Mouse (Mus musculus) T-helper 2 cell (primary cell): ENCODE results near the gene Gria1.

ENCODE experiments used
- in situ Hi-C: fragments of 300-600 bp; cut with MboI, MseI; formaldehyde crosslinking; loops from one replicate; pipeline ENCODE4 v1.15.1; 2025; ENCODE audit warnings: high pct_unique_total_duplicates

Gene Gria1

GRCm38 (mm10) chr11:57051666-57052562, 40.7 kb downstream of the Gria1 start:
- in situ Hi-C loops, result no loop called here

DNA sequence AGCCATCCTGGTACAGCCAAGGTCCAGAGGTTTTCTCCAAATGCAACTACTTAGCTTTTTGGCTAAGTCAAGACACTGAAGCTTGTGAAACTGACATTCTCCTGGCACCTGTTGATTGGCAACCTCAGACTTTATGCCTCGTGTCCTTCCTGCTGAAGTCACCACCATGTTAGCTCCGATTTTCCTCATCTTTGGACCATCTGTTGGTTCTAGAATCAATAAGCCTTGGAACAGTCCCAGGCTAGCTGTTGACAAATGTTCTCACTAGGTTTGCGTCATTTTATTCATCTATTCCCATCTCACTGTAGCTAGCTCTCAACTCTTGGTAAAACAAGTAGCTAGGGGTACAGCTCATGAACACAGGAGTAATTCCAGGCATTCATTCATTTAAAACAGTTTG, 51.3 kb downstream of the Gria1 start:
- in situ Hi-C loops, result no loop called here

DNA sequence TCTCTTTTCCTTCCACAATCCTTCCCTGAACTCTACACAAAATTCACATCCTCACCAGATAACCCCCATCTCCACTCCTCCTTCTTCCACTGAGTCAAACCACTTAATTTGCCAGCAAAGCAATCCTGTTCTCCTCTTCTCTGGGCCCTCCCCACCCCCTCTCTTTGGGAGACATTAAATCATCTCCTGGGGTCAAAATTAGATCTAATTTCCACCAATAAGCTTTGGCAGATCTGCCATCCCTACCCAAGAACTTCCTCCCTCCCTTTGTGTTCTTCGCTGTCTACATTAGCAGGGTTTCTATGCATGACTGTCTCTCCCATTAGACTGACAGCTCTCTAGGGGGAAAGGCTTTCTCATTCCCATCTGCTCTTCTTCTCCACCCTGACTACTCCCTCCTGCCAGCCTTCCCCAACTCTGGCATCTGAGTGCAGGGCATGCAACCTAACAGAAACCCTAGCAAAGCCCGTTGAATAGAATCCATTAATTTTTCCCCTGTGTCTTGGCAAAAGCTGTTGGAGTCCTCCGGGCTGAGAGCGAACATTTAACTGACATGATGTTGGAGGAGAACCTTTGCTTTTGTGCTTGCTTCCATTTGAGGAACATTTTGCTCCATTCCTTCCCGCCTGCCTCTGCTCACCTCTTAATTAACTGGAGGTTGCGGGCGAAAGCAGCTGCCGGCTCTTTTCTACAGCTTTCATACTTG, 59.2 kb downstream of the Gria1 start:
- in situ Hi-C loops, result no loop called here

DNA sequence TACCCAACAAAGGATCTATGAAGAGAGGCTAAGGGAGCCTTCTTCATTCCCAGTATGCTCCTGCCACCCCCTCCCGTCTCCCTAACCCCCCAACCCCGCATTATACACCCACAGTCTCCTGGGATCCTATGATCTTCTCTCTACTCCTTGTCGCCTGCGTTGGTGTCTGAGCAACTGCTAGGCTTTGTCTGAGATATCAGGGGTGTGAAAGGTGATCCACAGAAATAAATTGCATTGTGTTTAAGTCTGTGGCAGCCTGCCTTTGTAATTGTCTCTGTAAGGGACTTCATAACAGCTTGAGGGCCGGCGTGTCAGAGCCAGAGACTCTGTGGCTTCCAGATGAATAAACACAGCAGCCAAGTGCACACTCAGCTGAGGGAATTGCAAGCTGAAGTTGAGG, 61.0 kb downstream of the Gria1 start:
- in situ Hi-C loops, result no loop called here

- in situ Hi-C loops, result no loop called here
Observed at GRCm38 (mm10) chr11:57079423-57079822, 68.2 kb downstream of the Gria1 start.

GRCm38 (mm10) chr11:57089527-57089926, 78.3 kb downstream of the Gria1 start:
- in situ Hi-C loops, result no loop called here

DNA sequence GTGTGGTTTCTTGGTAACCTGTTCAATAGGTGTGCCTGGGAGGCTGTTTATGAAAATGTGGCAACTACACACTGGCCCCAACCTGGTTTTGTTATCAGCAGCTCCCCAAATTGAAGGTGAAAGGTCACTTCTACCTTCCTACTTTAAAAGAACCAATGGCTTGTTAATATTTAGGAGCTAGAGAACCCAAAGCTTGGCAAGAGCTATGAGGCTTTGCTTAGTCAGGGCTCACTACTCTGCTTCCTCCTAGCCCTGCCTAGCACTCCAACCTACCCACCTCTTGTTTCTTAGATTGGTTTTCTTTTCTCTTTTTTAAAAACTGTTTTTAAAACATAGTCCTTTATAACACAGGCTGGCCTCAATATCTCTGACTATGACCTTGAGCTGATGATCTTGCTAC, 79.5 kb downstream of the Gria1 start:
- in situ Hi-C loops, result no loop called here

- in situ Hi-C loops, result no loop called here
Observed at GRCm38 (mm10) chr11:57091276-57091914, 80.2 kb downstream of the Gria1 start.

GRCm38 (mm10) chr11:57100491-57100890, 89.3 kb downstream of the Gria1 start:
- in situ Hi-C loops, result no loop called here

DNA sequence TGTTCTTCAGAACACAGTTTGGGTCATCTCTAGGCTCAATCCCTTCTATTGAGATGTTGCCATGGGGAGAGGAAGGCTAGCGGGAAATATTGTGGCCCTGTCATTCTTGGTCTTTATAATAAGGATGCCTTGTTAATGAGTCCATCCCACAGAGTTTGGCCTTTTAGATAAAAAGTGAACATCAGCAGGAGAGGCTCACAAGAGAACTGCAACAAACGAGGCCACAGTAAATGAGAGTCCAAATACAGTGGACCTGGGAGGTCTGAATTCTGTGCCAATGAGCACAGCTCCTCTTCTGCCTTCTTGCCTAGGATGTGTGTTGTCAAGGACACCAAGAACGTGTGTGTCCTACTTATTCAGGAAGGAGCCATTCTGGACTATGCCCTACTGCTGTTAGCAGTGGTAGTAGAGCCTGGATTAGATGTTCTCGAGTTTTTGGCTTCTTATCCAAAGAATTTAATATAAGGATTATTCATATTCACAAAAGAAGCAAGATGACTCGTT, 92.6 kb downstream of the Gria1 start:
- in situ Hi-C loops, result no loop called here

- in situ Hi-C loops, result no loop called here
Observed at GRCm38 (mm10) chr11:57105683-57106082, 94.5 kb downstream of the Gria1 start.

GRCm38 (mm10) chr11:57112386-57112785, 101.2 kb downstream of the Gria1 start:
- in situ Hi-C loops, result no loop called here

GRCm38 (mm10) chr11:57114410-57114809, 103.2 kb downstream of the Gria1 start:
- in situ Hi-C loops, result no loop called here

- in situ Hi-C loops, result no loop called here
Observed at GRCm38 (mm10) chr11:57127066-57127465, 115.9 kb downstream of the Gria1 start.

DNA sequence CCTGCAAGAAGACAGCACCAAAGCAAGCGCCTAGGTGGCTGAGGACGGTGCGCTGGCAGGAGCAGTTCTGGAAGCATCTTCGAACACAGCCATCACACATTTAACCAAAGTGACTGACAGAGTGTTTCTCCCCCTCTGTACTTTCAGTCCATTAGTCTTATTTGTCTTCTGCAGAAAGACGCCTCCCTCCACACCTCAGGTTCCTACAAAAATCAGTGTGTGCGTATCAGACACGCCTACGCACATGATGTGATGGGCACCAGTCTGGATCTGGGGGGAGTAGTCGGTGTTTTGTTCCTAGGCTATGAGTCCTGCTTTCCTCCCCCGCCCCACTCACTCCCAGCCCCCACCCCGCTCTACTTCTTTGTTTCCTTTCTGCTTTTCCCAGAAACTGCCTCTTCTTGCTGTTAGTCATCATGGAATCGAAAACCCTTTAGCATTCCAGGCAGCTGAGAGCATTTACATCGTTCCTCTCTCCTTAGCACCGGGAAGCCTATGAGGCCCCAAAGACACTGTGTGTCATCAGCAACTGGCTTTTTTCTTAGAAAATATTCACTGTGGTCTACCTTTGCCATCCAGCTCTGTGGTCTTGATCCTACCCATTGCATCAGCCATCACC, 129.1 kb downstream of the Gria1 start:
- in situ Hi-C loops, result no loop called here

- in situ Hi-C loops, result no loop called here
Observed at GRCm38 (mm10) chr11:57143681-57144080, 132.5 kb downstream of the Gria1 start.

DNA sequence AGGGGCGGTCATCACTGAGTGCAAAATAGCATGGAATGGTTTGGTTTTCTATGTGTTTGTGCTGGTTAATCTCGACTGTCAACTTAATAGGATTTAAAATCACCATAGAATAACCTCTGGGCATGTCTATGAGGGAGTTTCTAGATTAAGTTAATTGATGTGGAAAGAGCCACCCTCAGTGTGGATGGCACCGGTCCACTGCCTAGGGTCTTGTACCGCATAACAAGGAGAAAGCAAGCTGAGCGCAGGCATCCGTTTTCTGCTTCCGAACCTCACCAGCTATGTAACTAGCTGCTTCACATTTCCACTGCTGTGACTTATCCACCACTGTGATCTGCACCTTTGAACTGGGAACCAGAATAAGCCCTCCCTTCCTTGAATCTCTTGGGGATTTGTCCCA, 134.0 kb downstream of the Gria1 start:
- in situ Hi-C loops, result no loop called here

DNA sequence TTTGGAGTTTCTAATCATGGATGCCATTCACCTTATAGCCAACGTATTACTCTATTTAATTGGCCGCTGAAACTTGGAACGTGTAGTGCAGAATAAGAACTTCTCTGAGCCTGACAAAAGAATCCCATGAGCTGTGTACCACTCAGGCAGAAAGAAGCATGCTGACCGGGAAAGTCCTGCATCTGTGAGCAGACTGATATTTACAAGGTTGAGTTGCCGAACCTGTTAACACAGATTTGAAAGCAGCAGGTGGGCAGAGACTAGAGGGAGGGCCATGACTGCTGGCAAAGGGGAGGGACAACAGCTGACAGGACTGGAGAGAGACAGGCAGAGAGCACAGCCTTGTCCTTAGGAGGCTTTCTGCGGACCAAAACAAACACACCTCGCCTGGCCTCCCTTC, 134.5 kb downstream of the Gria1 start:
- in situ Hi-C loops, result no loop called here

GRCm38 (mm10) chr11:57151674-57152073, 140.5 kb downstream of the Gria1 start:
- in situ Hi-C loops, result no loop called here

DNA sequence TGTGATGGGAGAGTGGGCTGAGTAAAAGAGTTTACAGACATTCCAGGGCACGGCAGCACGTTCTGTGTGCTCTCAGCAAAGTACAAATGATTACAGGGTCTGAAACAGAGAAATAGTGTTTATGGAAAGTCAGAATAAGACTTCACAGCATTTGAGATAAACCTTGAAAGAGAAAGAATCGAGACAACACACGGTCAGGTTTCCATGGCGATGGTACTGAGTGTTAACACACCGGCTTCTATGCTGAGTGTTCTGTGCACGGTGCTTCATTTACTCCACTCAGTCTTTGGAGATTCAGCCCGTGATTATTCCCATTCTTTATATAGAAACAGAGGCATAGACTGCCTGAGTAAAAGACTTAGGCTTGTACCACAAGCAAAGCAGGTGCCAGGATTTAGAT, 143.8 kb downstream of the Gria1 start:
- in situ Hi-C loops, result loop anchor here (5.0 kb wide), 1 partner anchor 38 kb away; no protein-coding TSS in a partner anchor

DNA sequence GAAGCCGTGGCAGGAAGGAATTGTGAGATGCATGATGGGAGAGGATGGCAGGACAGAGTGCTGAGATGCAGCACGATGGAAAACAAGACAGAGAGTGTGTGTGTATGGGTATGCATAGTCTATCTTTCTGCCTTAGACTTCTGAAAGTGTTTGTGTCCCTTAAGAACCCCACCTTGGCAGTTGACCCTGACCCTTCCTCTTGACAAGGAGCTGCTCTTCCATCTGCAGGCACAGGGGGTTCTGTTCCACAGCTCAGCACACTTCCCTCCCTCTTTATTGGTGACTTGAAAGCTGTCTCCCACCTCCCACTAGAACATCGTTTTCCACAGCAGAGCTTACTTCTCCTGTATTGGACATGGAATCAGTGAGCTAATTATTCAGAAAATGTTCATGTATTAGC, 148.2 kb downstream of the Gria1 start:
- in situ Hi-C loops, result loop anchor here (5.0 kb wide), 1 partner anchor 42 kb away; no protein-coding TSS in a partner anchor

GRCm38 (mm10) chr11:57160076-57160475, 148.9 kb downstream of the Gria1 start:
- in situ Hi-C loops, result no loop called here
